Mouse (Mus musculus): ENCODE measurements around the gene Endod1. TPM values are rescaled to one million over a fixed set of nuclear protein-coding genes. Genes with fewer than 3 reads are reported as not detected.

The Endod1 gene
- polyA plus RNA-seq (2015; fragmentation: Nextera tagmentation; extraction: Ambion mirVana): 10.8 and 13.7 TPM in 2 replicates

DNA sequence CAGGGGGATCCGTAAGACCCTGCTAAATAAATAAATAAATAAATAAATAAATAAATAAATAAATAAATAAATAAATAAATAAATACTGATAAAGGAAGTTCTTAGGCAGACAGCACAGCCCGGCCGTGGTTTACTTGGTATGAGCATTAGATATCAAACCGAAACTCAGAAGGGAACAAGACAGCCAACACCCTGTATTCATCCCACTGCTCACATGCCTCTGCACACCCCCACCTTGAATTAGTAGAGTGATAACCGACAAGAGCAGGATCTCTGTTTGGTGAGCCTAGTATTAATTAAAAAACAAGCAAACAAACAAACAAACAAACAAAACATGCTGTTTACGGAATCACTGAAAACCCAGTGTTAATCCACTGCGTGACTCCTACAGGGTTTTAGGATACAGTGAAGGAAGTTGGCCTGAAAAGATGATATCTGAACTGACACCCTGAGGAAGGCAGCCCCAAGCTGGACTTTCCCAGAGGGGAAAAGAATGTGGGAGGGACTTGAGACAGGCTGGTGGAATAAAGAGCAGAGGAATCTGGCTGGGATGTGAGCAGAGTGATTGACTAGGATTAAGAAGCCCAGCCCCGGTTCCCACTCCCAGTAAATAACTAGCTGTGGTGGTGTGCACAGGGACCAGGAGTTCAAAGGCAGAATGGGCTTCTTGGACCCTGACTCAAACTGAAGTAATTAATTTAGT, at the start of gene Endod1:
Endod1 (minus strand) TSS at position 155 of the 703 bp plus-strand sequence.
- peak within 1 kb of the TSS; percentile 80 for H3K9ac ChIP-seq
- H3K27me3 ChIP-seq: peaks cover 20% of the 10 kb centered on the region; the same call in 1 of the 2 replicates
- no peaks in the 10 kb centered on the region for H3K36me3 ChIP-seq
- peak within 1 kb of the TSS; percentile 96 for H3K4me2 ChIP-seq
- peak; percentile 1; the same call in 1 of the 2 replicates for ATAC-seq (ENCODE audit: insufficient number of reproducible peaks, insufficient read depth, low FRiP score, low TSS enrichment, low read depth)
- peaks cover 17% of the 10 kb centered on the region for H3K4me1 ChIP-seq
- no peaks in the 10 kb centered on the region for H3K9me3 ChIP-seq
- 4% methylated on average over 8 of the region's 8 CpGs for WGBS
- H3K27ac ChIP-seq: peak within 1 kb of the TSS; percentile 80
- H3K4me3 ChIP-seq: peak within 1 kb of the TSS; percentile 71

DNA sequence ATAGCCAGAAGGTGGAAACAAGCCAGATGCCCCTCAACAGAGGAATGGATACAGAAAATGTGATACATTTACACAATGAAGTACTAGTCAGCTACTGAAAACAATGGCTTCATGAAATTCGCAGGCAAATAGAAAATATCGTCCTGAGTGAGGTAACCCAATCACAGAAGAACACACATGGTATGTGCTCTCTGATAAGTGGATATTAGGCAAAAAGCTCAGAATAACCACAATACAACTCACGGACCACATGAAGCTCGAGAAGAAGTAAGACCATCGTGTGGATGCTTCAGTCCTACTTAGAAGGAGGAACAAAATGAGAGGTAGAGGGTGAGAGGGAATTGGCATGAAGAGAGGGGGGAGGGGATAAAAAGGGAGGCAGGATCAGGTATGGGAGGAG, 27.8 kb upstream of the Endod1 start:
- Histone ChIP-seq H3K27me3 (no peaks in the 10 kb centered on the region), H3K9ac (no peak overlapping the region), H3K27ac (no peak overlapping the region), H3K36me3 (no peaks in the 10 kb centered on the region), H3K4me2 (no peak overlapping the region), H3K4me1 (no peaks in the 10 kb centered on the region), H3K9me3 (no peaks in the 10 kb centered on the region), H3K4me3 (no peak overlapping the region)
- 90% methylated on average over 5 of the region's 5 CpGs for WGBS
- no peak for ATAC-seq (ENCODE audit: insufficient number of reproducible peaks, insufficient read depth, low FRiP score, low TSS enrichment, low read depth)

DNA sequence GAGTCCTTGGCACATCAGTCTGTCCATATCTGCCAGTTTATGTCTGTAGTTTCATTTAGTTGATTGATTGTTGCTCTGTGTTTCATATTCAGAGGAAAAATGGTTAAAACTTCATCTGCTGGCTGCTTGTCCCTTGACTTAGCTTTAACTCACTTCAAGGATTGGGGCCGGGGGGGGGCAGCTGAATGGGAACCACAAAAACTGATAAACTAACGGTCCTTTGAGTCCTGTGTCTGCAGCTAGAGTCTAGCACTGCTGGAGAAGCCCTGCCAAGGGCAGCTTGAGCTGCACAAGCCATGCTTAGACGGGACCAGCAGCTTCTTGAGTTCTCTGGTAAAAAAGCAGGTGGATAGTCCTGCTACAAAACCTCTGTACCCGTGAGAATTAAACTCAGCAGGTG, 26.7 kb upstream of the Endod1 start:
- ATAC-seq (ENCODE audit: insufficient number of reproducible peaks, insufficient read depth, low FRiP score, low TSS enrichment, low read depth): no peak
- Histone ChIP-seq H3K27me3 (no peaks in the 10 kb centered on the region), H3K4me2 (no peak overlapping the region), H3K4me3 (no peak overlapping the region), H3K36me3 (no peaks in the 10 kb centered on the region), H3K4me1 (no peaks in the 10 kb centered on the region), H3K9me3 (no peaks in the 10 kb centered on the region), H3K27ac (no peak overlapping the region), H3K9ac (no peak overlapping the region)
- WGBS: 76% methylated on average over 4 of the region's 4 CpGs

- Histone ChIP-seq H3K4me1 (no peaks in the 10 kb centered on the region), H3K4me2 (no peak overlapping the region), H3K9ac (no peak overlapping the region), H3K27me3 (no peaks in the 10 kb centered on the region), H3K9me3 (no peaks in the 10 kb centered on the region), H3K4me3 (no peak overlapping the region), H3K27ac (no peak overlapping the region), H3K36me3 (no peaks in the 10 kb centered on the region)
- ATAC-seq (ENCODE audit: insufficient number of reproducible peaks, insufficient read depth, low FRiP score, low TSS enrichment, low read depth): no peak
- WGBS: 65% methylated on average over 1 of the region's 1 CpGs
Observed at GRCm38 (mm10) chr9:14406056-14406455, 24.7 kb upstream of the Endod1 start.

GRCm38 (mm10) chr9:14402099-14402498, 20.8 kb upstream of the Endod1 start:
- Histone ChIP-seq H3K9ac (no peak overlapping the region), H3K4me1 (no peaks in the 10 kb centered on the region), H3K9me3 (no peaks in the 10 kb centered on the region), H3K4me2 (no peak overlapping the region), H3K36me3 (no peaks in the 10 kb centered on the region), H3K27ac (no peak overlapping the region), H3K4me3 (no peak overlapping the region), H3K27me3 (no peaks in the 10 kb centered on the region)
- no peak for ATAC-seq (ENCODE audit: insufficient number of reproducible peaks, insufficient read depth, low FRiP score, low TSS enrichment, low read depth)
- 59% methylated on average over 1 of the region's 1 CpGs for WGBS

DNA sequence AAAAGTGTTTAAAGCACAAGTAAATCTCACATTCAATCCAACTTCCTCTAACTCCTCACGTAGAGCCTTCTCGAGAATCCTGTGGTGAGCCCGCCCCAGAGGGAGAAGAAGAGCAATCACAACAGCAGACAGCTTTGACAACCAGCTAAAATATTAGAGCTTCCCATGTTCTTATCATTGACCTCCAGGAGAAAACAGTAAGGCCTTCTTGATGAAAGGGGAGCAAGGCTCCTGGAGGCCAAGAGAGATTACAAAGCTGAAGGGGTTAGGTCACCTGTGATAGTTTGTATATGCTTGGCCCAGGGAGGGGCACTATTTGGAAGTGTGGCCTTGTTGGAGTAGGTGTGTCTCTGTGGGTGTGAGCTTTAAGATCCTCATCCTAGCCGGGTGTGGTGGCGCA, 19.1 kb upstream of the Endod1 start:
- no peak overlapping the region for H3K4me3 ChIP-seq
- H3K27ac ChIP-seq: no peak overlapping the region
- WGBS: 97% methylated on average over 5 of the region's 5 CpGs
- ATAC-seq (ENCODE audit: insufficient number of reproducible peaks, insufficient read depth, low FRiP score, low TSS enrichment, low read depth): no peak
- H3K36me3 ChIP-seq: no peaks in the 10 kb centered on the region
- H3K4me1 ChIP-seq: no peaks in the 10 kb centered on the region
- H3K4me2 ChIP-seq: no peak overlapping the region
- H3K9ac ChIP-seq: no peak overlapping the region
- no peaks in the 10 kb centered on the region for H3K27me3 ChIP-seq
- no peaks in the 10 kb centered on the region for H3K9me3 ChIP-seq

GRCm38 (mm10) chr9:14398946-14399345, 17.6 kb upstream of the Endod1 start:
- Histone ChIP-seq H3K4me2 (no peak overlapping the region), H3K27me3 (no peaks in the 10 kb centered on the region), H3K9me3 (no peaks in the 10 kb centered on the region), H3K4me1 (no peaks in the 10 kb centered on the region), H3K27ac (no peak overlapping the region), H3K9ac (no peak overlapping the region), H3K4me3 (no peak overlapping the region), H3K36me3 (no peaks in the 10 kb centered on the region)
- 82% methylated on average over 1 of the region's 1 CpGs for WGBS
- ATAC-seq (ENCODE audit: insufficient number of reproducible peaks, insufficient read depth, low FRiP score, low TSS enrichment, low read depth): no peak

DNA sequence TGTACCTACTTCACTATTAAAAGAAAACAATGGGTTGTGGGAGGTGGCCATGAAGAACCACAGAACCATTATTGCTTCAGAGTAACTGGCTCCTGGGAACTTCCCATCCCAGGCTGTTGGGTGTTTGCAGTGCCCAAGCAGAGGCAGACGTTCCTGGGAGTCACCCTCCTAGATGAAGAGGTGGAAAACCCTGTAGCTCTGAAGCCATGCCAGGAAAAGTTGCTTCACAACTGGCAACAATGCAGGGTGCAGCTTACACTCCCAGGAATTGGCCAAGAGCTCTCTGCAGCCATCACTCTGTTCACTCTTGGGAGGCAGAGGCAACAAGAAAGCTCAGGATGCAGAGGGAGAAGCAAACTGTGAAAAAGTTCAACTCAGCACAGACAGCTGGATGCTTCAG, 16.8 kb upstream of the Endod1 start:
- WGBS: 57% methylated on average over 1 of the region's 1 CpGs
- Histone ChIP-seq H3K4me2 (no peak overlapping the region), H3K4me3 (no peak overlapping the region), H3K27ac (no peak overlapping the region), H3K27me3 (no peaks in the 10 kb centered on the region), H3K9me3 (no peaks in the 10 kb centered on the region), H3K36me3 (no peaks in the 10 kb centered on the region), H3K4me1 (no peaks in the 10 kb centered on the region), H3K9ac (no peak overlapping the region)
- no peak for ATAC-seq (ENCODE audit: insufficient number of reproducible peaks, insufficient read depth, low FRiP score, low TSS enrichment, low read depth)

DNA sequence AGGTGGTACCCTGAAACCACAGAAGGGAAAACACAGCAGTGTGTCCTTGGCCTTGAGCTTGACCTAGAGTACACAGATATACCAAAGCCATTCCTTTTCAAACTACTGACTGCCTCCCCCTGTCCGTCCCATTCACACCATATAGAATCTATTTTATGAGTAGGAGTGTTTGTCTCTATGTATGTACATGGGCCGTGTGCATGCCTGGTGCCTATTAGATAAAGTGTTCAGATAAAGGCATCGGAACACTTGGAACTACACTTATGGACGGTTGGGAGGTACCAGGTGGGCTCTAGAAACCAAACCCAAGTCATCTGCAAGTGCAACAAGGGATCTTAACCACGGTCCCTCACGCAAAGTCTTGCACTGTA, 16.1 kb upstream of the Endod1 start:
- H3K27ac ChIP-seq: no peak overlapping the region
- no peaks in the 10 kb centered on the region for H3K36me3 ChIP-seq
- ATAC-seq (ENCODE audit: insufficient number of reproducible peaks, insufficient read depth, low FRiP score, low TSS enrichment, low read depth): no peak
- WGBS: 86% methylated on average over 6 of the region's 6 CpGs
- no peak overlapping the region for H3K9ac ChIP-seq
- H3K9me3 ChIP-seq: no peaks in the 10 kb centered on the region
- no peak overlapping the region for H3K4me2 ChIP-seq
- no peaks in the 10 kb centered on the region for H3K27me3 ChIP-seq
- no peaks in the 10 kb centered on the region for H3K4me1 ChIP-seq
- no peak overlapping the region for H3K4me3 ChIP-seq

GRCm38 (mm10) chr9:14396819-14397448, 15.6 kb upstream of the Endod1 start:
- Histone ChIP-seq H3K4me2 (no peak overlapping the region), H3K9ac (no peak overlapping the region), H3K4me1 (no peaks in the 10 kb centered on the region), H3K27ac (no peak overlapping the region), H3K4me3 (no peak overlapping the region), H3K9me3 (no peaks in the 10 kb centered on the region), H3K36me3 (no peaks in the 10 kb centered on the region), H3K27me3 (no peaks in the 10 kb centered on the region)
- 75% methylated on average over 3 of the region's 3 CpGs for WGBS
- ATAC-seq (ENCODE audit: insufficient number of reproducible peaks, insufficient read depth, low FRiP score, low TSS enrichment, low read depth): no peak

DNA sequence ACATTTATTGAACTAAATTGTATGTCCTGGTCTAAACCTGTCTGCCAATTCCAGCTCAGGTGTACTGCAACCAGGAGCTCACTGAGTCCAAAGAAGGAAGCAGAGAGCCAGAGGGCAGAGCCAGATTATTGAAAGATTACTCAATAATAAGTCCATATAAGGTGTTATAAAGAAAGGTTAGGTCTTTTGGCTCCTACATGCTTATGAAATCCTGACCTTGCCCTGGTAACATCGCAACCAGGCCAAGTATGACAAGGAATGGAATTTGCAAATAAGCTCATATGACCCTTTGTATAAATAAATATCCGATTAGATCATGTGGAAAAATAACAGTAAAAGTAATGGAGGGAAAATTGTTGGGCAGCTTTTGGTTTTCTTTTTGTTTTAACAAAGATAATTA, 14.8 kb upstream of the Endod1 start:
- H3K4me3 ChIP-seq: no peak overlapping the region
- H3K36me3 ChIP-seq: no peaks in the 10 kb centered on the region
- H3K9ac ChIP-seq: no peak overlapping the region
- no peaks in the 10 kb centered on the region for H3K9me3 ChIP-seq
- H3K4me2 ChIP-seq: no peak overlapping the region
- no peaks in the 10 kb centered on the region for H3K27me3 ChIP-seq
- 73% methylated on average over 2 of the region's 2 CpGs for WGBS
- H3K27ac ChIP-seq: no peak overlapping the region
- ATAC-seq (ENCODE audit: insufficient number of reproducible peaks, insufficient read depth, low FRiP score, low TSS enrichment, low read depth): no peak
- H3K4me1 ChIP-seq: no peaks in the 10 kb centered on the region

DNA sequence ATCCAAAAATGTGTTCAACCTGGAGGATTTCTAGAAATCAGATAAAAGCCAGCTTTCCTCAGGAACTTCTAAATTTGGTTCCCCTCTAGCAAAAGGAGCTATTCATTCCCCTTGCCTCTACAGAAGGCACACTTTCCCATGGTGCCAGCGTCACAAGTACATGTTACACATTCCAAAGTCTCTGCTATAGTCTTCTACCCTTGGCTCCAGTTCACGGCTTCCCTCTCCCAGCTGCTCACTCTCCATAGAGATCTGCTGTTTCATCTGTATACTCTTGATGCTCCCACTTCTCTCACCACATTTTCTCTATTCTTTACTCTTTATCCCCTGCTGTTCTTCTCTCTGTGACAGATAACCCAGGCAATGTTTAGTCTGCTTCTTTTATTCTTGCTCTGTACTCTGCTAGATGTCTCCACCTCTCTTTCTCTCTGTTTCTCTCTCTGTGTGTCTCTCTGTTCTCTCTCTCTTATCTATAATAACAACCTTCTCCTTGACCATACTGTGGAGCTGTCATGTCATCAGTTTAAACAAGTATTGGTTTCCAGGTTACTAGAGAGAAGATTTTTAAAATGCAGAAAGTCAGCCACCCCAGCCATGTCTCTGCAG, 13.8 kb upstream of the Endod1 start:
- Histone ChIP-seq H3K9me3 (no peaks in the 10 kb centered on the region), H3K9ac (no peak overlapping the region), H3K4me1 (no peaks in the 10 kb centered on the region), H3K27ac (no peak overlapping the region), H3K4me2 (no peak overlapping the region), H3K27me3 (no peaks in the 10 kb centered on the region), H3K36me3 (no peaks in the 10 kb centered on the region), H3K4me3 (no peak overlapping the region)
- ATAC-seq (ENCODE audit: insufficient number of reproducible peaks, insufficient read depth, low FRiP score, low TSS enrichment, low read depth): no peak
- 57% methylated on average over 2 of the region's 2 CpGs for WGBS

Measured in embryonic facial prominence, embryonic 13.5 days (tissue).